Mouse (Mus musculus): Measurements from ENCODE around the gene Hibadh.
A peak's percentile ranks its signal among the peaks of the same experiment; 100 is the strongest.

The Hibadh gene

GRCm38 (mm10) chr6:52567327-52568299 lies 72.6 kb downstream of the Hibadh start:
- no peak for DNase-seq (ENCODE audit: low spot score in 2 of 2)

GRCm38 (mm10) chr6:52565210-52565609 lies 75.0 kb downstream of the Hibadh start:
- DNase-seq (ENCODE audit: low spot score in 2 of 2) = no peak

- DNase-seq (ENCODE audit: low spot score in 2 of 2) = no peak
These were observed 77.2 kb downstream of the Hibadh start for GRCm38 (mm10) chr6:52562994-52563393.

GRCm38 (mm10) chr6:52559041-52559440 lies 81.1 kb downstream of the Hibadh start:
- no peak for DNase-seq (ENCODE audit: low spot score in 2 of 2)

- DNase-seq (ENCODE audit: low spot score in 2 of 2) = peak in 1 of 2 experiments; percentile 6
These were observed 95.8 kb downstream of the Hibadh start for GRCm38 (mm10) chr6:52544376-52544775.

GRCm38 (mm10) chr6:52542464-52542863 lies 97.7 kb downstream of the Hibadh start:
- no peak for DNase-seq (ENCODE audit: low spot score in 2 of 2)

- no peak for DNase-seq (ENCODE audit: low spot score in 2 of 2)
These were observed 100.3 kb downstream of the Hibadh start for GRCm38 (mm10) chr6:52539911-52540310.

- DNase-seq (ENCODE audit: low spot score in 2 of 2) = no peak
These were observed 105.0 kb downstream of the Hibadh start for GRCm38 (mm10) chr6:52535072-52535704.

- no peak for DNase-seq (ENCODE audit: low spot score in 2 of 2)
These were observed 108.1 kb downstream of the Hibadh start for GRCm38 (mm10) chr6:52532144-52532492.

GRCm38 (mm10) chr6:52531366-52532143 lies 108.6 kb downstream of the Hibadh start:
- DNase-seq (ENCODE audit: low spot score in 2 of 2) = no peak

GRCm38 (mm10) chr6:52530861-52531260 lies 109.3 kb downstream of the Hibadh start:
- DNase-seq (ENCODE audit: low spot score in 2 of 2) = no peak

- no peak for DNase-seq (ENCODE audit: low spot score in 2 of 2)
These were observed 116.0 kb downstream of the Hibadh start for GRCm38 (mm10) chr6:52524226-52524625.

GRCm38 (mm10) chr6:52518704-52519103 lies 121.5 kb downstream of the Hibadh start:
- DNase-seq (ENCODE audit: low spot score in 2 of 2) = no peak

- DNase-seq (ENCODE audit: low spot score in 2 of 2) = no peak
These were observed 122.9 kb downstream of the Hibadh start for GRCm38 (mm10) chr6:52517272-52517671.

GRCm38 (mm10) chr6:52513876-52514405 lies 126.2 kb downstream of the Hibadh start:
- no peak for DNase-seq (ENCODE audit: low spot score in 2 of 2)

- no peak for DNase-seq (ENCODE audit: low spot score in 2 of 2)
These were observed 131.4 kb downstream of the Hibadh start for GRCm38 (mm10) chr6:52508789-52509188.

- DNase-seq (ENCODE audit: low spot score in 2 of 2) = no peak
These were observed 132.2 kb downstream of the Hibadh start for GRCm38 (mm10) chr6:52507946-52508345.

- DNase-seq (ENCODE audit: low spot score in 2 of 2) = peak; percentile 59 to 64
These were observed 133.0 kb downstream of the Hibadh start for GRCm38 (mm10) chr6:52507171-52507570.

GRCm38 (mm10) chr6:52505777-52506755 lies 134.1 kb downstream of the Hibadh start:
- peak; percentile 40 to 46 for DNase-seq (ENCODE audit: low spot score in 2 of 2)

GRCm38 (mm10) chr6:52504676-52505460 lies 135.3 kb downstream of the Hibadh start:
- DNase-seq (ENCODE audit: low spot score in 2 of 2) = peak; percentile 57 to 78

All from heart, adult 9 months (tissue).